Mouse (Mus musculus) fat pad, adult 2 months (tissue): ENCODE results near the gene Rps6kb2.

Experiments
- DNase-seq: peaks from one replicate; pipeline ENCODE4 v3.0.0-alpha.2; 2011; ENCODE audit warnings: low read depth, low spot score; ENCODE audit errors: extremely low read depth

Gene Rps6kb2

GRCm38 (mm10) chr19:4162646-4163542 lies at the start of gene Rps6kb2:
Gene Rps6kb2, minus strand, starts transcription at chr19:4163354.
- no peak for DNase-seq

GRCm38 (mm10) chr19:4211891-4212588 lies 48.9 kb upstream of the Rps6kb2 start:
- DNase-seq, result no peak

GRCm38 (mm10) chr19:4208563-4208962 lies 45.4 kb upstream of the Rps6kb2 start:
- no peak for DNase-seq

- DNase-seq, result no peak
These were observed 43.8 kb upstream of the Rps6kb2 start for GRCm38 (mm10) chr19:4206971-4207370.

GRCm38 (mm10) chr19:4204889-4205288 lies 41.7 kb upstream of the Rps6kb2 start:
- no peak for DNase-seq

GRCm38 (mm10) chr19:4203604-4204326 lies 40.6 kb upstream of the Rps6kb2 start:
- no peak for DNase-seq

- no peak for DNase-seq
These were observed 40.0 kb upstream of the Rps6kb2 start for GRCm38 (mm10) chr19:4203148-4203547.

GRCm38 (mm10) chr19:4202149-4202548 lies 39.0 kb upstream of the Rps6kb2 start:
- no peak for DNase-seq

GRCm38 (mm10) chr19:4201291-4201909 lies 38.2 kb upstream of the Rps6kb2 start, which contains the start of gene Rad9a:
Gene Rad9a, minus strand, starts transcription at chr19:4201662.
- peak; percentile 61 for DNase-seq

GRCm38 (mm10) chr19:4197180-4197579 lies 34.0 kb upstream of the Rps6kb2 start:
- DNase-seq, result no peak

- no peak for DNase-seq
These were observed 33.4 kb upstream of the Rps6kb2 start for GRCm38 (mm10) chr19:4196548-4196947.

GRCm38 (mm10) chr19:4196048-4196447 lies 32.9 kb upstream of the Rps6kb2 start:
- no peak for DNase-seq

GRCm38 (mm10) chr19:4194776-4195650 lies 31.9 kb upstream of the Rps6kb2 start:
- DNase-seq, result no peak

GRCm38 (mm10) chr19:4194021-4194724 lies 31.0 kb upstream of the Rps6kb2 start:
- no peak for DNase-seq

GRCm38 (mm10) chr19:4193129-4193528 lies 30.0 kb upstream of the Rps6kb2 start:
- DNase-seq, result no peak

- DNase-seq, result no peak
These were observed 29.3 kb upstream of the Rps6kb2 start for GRCm38 (mm10) chr19:4192251-4192985.

GRCm38 (mm10) chr19:4191528-4192250 lies 28.5 kb upstream of the Rps6kb2 start, which contains the start of gene Ppp1ca:
Gene Ppp1ca, plus strand, starts transcription at chr19:4192065.
- DNase-seq, result peak; percentile 59

GRCm38 (mm10) chr19:4190831-4191334 lies 27.7 kb upstream of the Rps6kb2 start, which contains the start of gene Tbc1d10c:
Gene Tbc1d10c, minus strand, starts transcription at chr19:4191284.
- no peak for DNase-seq
